Mouse (Mus musculus) yolk sac, embryonic 10.5 days (tissue): ENCODE measurements at regions not wholly inside any gene's neighbourhood (a gene's known extent, or its start where the extent isn't known, plus 50 kb on each side); places are given as distances from the start of the nearest gene placed in this dataset.

ENCODE experiments used
- DNase-seq: peaks from one replicate; pipeline ENCODE4 v3.0.0-alpha.2; 2017; ENCODE audit warnings: low spot score

- DNase-seq = no peak
These were observed 200.0 kb upstream of the Ttc29 start for GRCm38 (mm10) chr8:78013101-78013500.

GRCm38 (mm10) chr8:78018430-78019180, 194.5 kb upstream of the Ttc29 start:
- no peak for DNase-seq

- DNase-seq = no peak
These were observed 191.6 kb upstream of the Ttc29 start for GRCm38 (mm10) chr8:78021473-78021872.

GRCm38 (mm10) chr8:78022986-78023385, 190.1 kb upstream of the Ttc29 start:
- no peak for DNase-seq

GRCm38 (mm10) chr8:78023467-78023866, 189.6 kb upstream of the Ttc29 start:
- DNase-seq = peak; percentile 54

- DNase-seq = no peak
These were observed 189.2 kb upstream of the Ttc29 start for GRCm38 (mm10) chr8:78023936-78024335.

- DNase-seq = no peak
These were observed 188.1 kb upstream of the Ttc29 start for GRCm38 (mm10) chr8:78024964-78025363.

GRCm38 (mm10) chr8:78027371-78027770, 185.7 kb upstream of the Ttc29 start:
- DNase-seq = no peak

GRCm38 (mm10) chr8:78028928-78029327, 184.2 kb upstream of the Ttc29 start:
- no peak for DNase-seq

- no peak for DNase-seq
These were observed 181.3 kb upstream of the Ttc29 start for GRCm38 (mm10) chr8:78031811-78032210.

- DNase-seq = no peak
These were observed 178.4 kb upstream of the Ttc29 start for GRCm38 (mm10) chr8:78034687-78035086.

GRCm38 (mm10) chr8:78037218-78037617, 175.9 kb upstream of the Ttc29 start:
- DNase-seq = no peak

GRCm38 (mm10) chr8:78046691-78047090, 166.4 kb upstream of the Ttc29 start:
- no peak for DNase-seq

- no peak for DNase-seq
These were observed 162.3 kb upstream of the Ttc29 start for GRCm38 (mm10) chr8:78050768-78051167.

GRCm38 (mm10) chr8:78054435-78054834, 158.7 kb upstream of the Ttc29 start:
- DNase-seq = no peak

- DNase-seq = no peak
These were observed 158.2 kb upstream of the Ttc29 start for GRCm38 (mm10) chr8:78054920-78055319.

GRCm38 (mm10) chr8:78055531-78055930, 157.6 kb upstream of the Ttc29 start:
- DNase-seq = no peak

- no peak for DNase-seq
These were observed 155.7 kb upstream of the Ttc29 start for GRCm38 (mm10) chr8:78057357-78057756.

GRCm38 (mm10) chr8:78061827-78062719, 151.0 kb upstream of the Ttc29 start:
- DNase-seq = no peak

- DNase-seq = peak; percentile 29
These were observed 149.6 kb upstream of the Ttc29 start for GRCm38 (mm10) chr8:78063529-78063928.

- no peak for DNase-seq
These were observed 148.9 kb upstream of the Ttc29 start for GRCm38 (mm10) chr8:78064161-78064560.

GRCm38 (mm10) chr8:78065890-78066493, 147.1 kb upstream of the Ttc29 start:
- DNase-seq = no peak
